Mouse (Mus musculus) left cerebral cortex, adult 11 months (tissue): Measurements from ENCODE around the gene Ube2n.

Experiments used
- DNase-seq: peaks from one replicate; pipeline ENCODE4 v3.0.0; 2022; ENCODE audit warnings: low spot score

Ube2n gene

DNA sequence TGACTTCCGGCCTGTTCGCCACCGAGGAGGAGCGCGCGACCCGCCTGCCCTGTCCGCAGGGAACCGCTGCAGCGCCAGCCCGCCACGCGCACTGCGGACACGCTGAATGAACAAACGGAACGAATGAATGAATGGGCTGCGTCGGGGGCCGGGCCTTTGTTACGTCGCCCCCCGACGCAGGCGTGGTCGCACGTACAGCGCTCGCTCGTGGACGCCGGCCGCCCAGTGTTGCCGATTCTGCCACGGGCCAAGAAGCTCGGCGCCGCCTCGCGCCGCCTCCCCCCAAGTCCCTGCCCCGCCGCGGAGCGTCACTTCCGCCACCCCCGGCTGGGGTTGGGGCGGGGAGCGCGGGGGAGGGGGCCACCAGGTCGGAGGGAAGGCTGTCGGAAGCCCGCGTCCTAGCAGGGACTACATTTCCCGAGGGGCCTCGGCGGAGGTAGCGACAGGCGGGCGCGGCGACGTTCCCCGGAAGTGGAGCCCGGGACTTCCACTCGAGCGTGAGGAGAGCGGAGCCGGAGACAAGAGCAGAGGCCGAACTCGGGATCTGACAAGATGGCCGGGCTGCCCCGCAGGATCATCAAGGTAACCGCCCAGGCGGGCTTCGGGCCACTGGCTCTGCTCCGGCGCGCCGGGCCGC lies at the start of gene Ube2n:
Gene Ube2n, plus strand, starts transcription at position 490 of the 637 bp plus-strand sequence.
- peak; percentile 97 for DNase-seq

DNA sequence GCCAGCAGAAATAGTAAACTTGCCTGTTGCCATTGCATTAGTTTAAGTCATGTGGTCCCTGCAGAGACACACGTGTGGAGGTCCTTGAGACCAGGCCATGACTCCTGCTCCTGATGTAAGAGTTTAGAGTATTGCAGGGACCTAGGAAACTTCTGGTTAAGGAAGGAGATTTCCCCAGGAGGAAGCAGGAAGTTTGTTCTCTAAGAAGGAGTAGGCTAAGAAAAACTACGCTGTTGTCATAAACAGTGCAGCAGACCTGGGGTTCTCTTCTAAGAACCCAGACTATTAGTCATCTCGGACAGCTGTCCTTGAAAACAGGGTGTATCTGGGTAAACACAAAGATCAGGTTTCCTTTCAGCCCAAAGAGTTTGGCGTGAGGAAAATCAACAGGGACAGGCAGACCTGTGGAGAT lies 49.5 kb upstream of the Ube2n start:
- no peak for DNase-seq

DNA sequence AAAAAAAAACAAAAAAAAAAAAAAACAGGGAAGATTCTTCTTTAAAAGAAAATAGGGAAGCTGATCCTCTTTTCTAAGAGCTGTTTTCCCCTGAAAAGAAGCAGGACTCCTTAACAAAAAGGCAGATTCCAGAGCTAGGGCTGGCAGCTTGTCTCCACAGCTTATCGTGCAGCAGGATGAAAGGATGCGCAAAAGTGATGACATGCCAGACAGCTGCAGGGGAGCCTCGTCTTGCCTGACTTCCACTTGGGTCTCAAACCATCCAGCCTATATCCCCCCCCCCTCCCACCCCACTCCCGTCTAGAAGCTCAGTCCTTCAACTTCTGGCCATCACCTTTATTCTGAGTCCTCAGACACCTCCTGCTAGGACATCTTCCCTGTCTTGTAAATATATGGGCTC lies 46.1 kb upstream of the Ube2n start:
- DNase-seq, result no peak

DNA sequence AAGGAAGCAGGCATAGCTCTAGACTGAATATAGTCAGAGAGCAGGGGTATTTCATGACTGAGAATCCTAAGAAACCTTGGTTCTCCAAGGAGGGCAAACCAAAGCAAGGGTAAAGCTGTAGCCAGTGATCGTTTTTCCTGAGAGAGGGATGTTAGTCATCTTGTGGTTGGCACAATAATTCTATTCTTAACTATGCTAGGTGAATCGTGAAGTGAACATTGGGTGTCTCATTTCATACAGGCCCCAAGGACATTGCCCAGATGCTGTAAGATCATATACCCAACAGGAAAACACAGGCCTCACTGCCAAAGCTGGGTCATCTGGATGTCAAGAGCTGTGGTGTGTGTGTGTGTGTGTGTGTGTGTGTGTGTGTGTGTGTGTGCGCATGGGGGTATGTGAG lies 43.8 kb upstream of the Ube2n start:
- DNase-seq, result no peak

DNA sequence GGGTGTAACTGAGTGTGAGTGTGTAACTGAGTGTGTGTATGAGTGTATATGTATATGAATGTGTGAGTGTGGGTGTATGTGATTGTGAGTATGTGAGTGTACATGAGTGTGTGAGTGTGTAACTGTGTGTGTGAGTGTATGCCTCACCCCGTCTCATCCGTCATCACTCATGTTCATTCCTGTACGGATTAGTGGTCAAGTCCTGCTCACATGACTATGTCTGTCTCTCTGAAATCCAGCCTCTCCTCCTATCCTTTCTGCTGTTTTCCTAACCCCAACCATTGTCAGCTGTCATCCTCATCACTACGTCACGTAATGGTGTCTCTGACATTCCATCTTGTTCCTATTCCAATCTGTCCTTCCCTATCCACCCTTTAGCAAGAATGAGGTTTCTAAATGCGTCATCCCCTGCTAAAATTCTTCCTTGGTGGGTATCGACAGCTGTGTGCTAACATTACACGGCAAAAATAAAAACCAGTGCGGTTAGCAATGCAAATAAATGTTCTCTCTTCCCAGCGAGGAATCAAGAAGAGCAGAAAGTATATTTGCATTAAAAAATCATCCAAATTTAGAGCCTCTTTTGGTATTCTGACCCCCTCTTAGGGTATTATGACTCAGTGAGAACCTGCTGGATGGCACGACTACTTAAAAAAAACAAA lies 42.9 kb upstream of the Ube2n start:
- DNase-seq, result no peak

DNA sequence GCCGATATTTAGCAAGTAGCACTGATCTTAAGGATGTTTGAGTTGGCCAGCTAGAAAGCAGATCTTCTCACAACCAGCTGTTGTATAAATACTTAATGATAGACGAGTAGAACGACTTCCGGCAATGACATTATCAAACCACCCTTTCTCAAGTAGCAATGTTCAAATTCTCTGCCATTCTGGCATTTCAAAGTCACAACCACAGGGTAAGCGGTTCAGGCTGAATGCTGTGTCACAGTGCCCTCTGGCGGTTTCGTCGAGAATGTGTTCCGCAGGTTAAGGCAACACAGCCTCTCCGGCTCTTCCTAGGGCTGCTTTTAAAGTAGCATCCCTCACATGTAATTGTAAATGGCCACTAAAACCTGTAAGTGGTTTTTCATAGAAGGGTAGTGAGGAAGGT lies 39.0 kb upstream of the Ube2n start:
- peak; percentile 57 for DNase-seq

GRCm38 (mm10) chr10:95477516-95477915 lies 37.4 kb upstream of the Ube2n start:
- DNase-seq, result no peak

DNA sequence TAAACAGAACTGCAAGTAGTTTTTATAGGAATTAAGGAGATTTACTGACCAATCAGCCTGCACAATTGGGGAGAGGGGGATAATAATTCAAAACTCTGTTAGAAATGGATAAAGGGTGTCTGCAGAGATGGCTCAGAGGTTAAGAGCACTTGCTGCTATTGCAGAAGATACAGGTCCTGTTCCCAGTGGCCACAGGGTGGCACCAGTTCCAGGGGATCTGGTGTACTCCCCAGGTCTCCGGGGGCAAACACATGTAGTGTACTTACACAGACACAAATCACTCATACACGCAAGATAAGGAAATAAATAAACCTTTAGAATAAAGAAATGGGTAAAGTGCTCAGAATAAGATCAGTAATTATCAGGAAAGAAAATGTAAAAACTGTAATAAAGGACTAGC lies 25.3 kb upstream of the Ube2n start:
- no peak for DNase-seq

DNA sequence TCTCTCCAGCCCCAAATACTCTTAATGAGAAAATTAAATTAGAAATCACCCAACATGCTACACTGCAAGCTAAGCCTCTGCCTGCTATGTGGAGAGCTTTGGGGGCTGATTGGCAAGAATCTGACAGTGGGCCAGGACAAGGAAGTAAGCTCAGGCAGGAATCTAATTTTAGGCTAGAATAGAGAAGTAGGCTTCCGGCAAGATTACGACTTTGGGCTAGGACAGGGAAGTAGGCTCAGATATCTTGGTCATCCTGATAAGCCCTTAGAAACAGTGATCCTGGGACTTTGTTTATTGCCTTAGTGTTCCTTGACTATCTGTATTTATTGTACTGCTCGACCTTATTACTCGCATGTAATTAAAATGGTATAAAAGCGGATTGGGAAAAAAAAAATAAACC lies 20.7 kb upstream of the Ube2n start:
- no peak for DNase-seq

- no peak for DNase-seq
These were observed 13.9 kb upstream of the Ube2n start for GRCm38 (mm10) chr10:95501033-95501432.

DNA sequence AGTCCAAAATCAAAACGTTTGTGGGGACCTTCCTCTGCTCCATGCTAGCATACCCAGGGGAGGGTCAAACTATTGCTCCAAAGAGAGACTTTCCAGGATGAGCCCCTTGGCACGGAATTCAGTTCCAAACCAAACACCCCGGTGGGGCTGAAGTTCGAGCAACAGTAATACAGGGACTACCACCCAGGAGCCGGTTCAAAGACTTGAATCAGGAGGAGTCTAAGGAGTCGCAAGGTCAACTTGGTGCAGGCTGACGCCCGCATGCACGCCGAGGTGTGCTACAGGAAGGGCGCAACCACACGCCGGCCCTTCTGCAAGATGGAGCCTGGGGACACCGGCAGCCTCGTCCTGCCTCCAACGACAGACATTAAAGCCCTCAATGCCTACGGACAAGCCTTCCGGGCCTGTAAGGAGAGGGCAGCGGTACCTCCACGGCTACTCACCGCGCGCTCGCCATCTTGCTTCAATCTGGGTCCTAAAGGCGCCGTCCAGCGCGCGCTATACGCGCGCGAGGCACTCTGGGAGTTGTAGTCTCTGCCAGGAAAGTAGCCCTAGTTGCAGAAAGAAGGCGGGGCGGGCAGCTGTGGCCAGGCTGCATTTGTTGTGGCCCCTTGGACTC lies 13.4 kb upstream of the Ube2n start, which contains the start of gene Mrpl42:
Gene Mrpl42, minus strand, starts transcription at position 478 of the 619 bp plus-strand sequence.
- DNase-seq, result peak; percentile 74

- DNase-seq, result no peak
These were observed 11.3 kb upstream of the Ube2n start for GRCm38 (mm10) chr10:95503443-95504235.

DNA sequence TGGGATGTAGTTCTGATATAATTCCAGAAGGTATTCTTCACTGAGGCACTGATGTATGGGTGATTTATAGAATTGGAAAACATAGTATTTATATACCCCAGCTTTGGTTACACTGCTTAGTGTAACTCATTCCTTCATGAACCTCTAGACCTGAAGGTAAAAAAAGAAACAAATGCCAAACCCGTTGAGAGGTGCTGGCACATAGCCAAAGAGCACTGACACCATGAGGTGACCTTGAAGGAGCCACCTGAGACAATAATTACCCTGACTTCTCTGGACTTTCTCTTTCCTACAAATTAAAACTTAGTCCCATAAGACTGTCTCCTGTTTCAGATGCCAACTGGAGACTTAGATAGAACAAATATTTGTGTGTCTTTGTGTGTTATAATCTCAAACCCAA lies 10.6 kb upstream of the Ube2n start:
- DNase-seq, result no peak

- no peak for DNase-seq
These were observed 6.8 kb upstream of the Ube2n start for GRCm38 (mm10) chr10:95508126-95508525.

DNA sequence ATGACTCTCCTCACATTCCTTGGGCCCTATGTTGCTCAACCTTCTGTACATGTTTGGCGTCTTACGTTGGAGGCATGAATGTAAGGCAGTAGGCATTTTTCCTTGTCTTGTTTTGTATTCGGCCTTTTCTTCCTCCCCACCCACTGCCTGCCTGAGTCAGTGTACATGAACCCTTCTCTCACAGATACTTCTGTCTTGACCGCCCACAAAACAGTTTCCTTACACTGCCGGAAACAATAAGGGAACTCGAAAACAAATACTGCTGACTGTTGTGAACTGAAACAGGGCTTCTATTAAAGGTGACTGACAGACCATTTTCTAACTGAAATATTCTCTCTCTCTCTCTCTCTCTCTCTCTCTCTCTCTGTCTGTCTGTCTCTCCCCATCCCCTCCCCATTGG lies 6.2 kb upstream of the Ube2n start:
- no peak for DNase-seq

- no peak for DNase-seq
These were observed 5.7 kb upstream of the Ube2n start for GRCm38 (mm10) chr10:95509263-95509662.

DNA sequence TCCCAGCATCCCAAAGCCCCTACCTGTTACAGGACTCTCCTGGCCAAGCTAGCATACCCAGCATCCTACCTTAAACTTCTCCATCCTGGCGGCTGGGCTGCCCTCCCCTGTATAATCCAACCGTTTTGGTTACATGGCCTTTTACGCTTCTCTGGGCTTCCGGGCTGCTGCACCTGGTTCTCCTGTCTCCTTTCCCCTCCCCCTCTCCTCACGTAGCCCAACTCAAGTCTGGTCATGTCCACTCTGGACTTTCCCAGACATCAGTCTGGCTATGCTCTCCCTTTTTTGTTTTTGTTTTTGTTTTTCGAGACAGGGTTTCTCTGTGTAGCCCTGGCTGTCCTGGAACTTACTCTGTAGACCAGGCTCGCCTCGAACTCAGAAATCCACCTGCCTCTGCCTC lies 2.3 kb upstream of the Ube2n start:
- DNase-seq, result no peak

DNA sequence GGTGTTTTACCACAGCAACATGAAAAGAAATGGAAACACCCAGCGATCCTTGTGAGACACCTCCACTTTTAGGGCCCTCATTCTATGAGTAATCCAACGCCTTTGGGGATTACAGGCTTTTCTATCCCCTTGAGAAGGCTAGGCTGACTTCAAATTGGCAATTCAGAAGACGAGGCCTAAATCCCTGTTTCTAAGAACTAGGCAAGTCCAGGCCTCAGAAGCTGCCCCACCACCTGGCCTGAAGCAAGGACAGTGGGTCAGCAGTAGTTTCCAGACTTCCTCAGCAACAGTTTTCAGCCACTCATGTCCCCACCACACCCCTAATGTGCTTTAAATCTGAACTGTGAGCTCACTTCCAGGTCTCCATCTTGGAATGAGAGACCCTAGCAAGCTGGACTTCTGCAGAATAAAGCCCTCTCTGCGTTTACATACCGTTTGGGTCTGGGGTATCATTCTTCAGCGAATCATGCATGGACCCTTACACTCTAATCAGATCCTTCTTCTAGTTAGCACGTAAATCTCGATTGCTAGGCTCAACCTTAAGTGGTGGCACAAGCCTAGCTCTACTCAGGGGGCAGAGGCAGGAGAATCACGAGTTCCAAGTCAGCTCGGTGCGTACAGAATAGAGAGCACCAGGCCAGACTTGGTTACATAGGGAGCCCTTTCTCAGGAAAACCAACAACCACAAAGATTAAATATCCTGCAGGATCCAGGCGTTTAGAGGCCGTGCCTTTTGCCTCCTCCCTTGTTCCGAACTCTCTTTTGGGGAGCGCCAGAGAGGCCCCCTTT lies 983 bp upstream of the Ube2n start:
- no peak for DNase-seq

- no peak for DNase-seq
These were observed 467 bp downstream of the Ube2n start for GRCm38 (mm10) chr10:95515293-95515931.

GRCm38 (mm10) chr10:95517656-95518055 lies 2.7 kb downstream of the Ube2n start:
- DNase-seq, result no peak

- DNase-seq, result no peak
These were observed 10.2 kb downstream of the Ube2n start for GRCm38 (mm10) chr10:95525037-95525675.
